ENCODE assay signal across 8 mouse cellular contexts in the genomic region with DNA sequence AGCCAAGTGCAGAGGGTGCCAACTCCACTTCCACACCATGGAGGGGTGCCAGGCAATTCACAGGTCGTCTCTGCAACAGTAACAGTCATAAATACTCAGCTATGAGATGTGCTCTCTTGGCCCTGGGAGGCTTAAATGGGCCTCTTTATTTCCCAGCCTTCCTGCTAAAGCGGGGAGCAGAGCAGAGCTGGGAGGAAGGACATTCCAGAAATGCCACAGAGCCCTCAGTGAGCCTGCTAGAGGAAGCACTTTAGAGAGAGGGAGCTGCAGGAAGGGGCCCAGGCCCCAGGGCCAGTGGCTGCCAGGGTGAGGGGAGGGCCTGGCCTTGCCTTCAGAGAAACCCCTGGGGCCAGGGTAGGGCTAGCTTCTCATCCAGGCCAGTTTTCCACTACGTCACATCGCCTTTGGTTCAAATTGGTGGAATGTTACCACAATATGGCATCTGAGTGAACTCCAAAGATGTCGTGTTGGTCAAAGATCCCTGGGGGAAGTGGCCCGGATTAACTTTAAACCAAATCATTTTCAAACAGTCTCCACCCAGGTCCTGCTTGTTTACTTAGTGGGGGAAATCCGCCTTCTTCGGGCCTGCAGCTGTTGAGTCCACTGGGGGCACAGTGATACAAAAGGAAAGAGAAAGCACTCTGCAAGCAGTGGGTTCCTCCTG. TPM values are rescaled to one million over a fixed set of nuclear protein-coding genes. Genes with fewer than 3 reads are reported as not detected.
DNase-seq lines count a peak whose midpoint lies in the region; ATAC-seq and TF ChIP-seq lines count a peak whose summit lies in the region.

No protein-coding gene starts in this region.

- no peak for TF ChIP-seq CTCF in C2C12 (IDR thresholded peaks at IDR 0.05; ENCODE audit: control insufficient read depth, insufficient read depth, insufficient read length)
- TF ChIP-seq CTCF in forebrain, postnatal 0 days (IDR thresholded peaks at IDR 0.05; ENCODE audit: low read depth): no peak

- TF ChIP-seq POLR2A in limb, embryonic 14.5 days (IDR thresholded peaks at IDR 0.05; ENCODE audit: borderline replicate concordance, extremely low read depth, insufficient read depth, insufficient read length): no peak
- TF ChIP-seq POLR2A in myocyte (IDR thresholded peaks at IDR 0.05; ENCODE audit: insufficient read length, low read depth): no peak

- H3K9ac ChIP-seq in forebrain, postnatal 0 days: no peak overlapping the region
- H3K9ac ChIP-seq in limb, embryonic 14.5 days (ENCODE audit: low read depth, low read length, severe bottlenecking): no peak overlapping the region

- no peak overlapping the region for H3K4me2 ChIP-seq in forebrain, postnatal 0 days (ENCODE audit: low read depth)
- 0 out of 2 replicates have a peak overlapping the region, but pooled peaks have one; percentile 26 for H3K4me2 ChIP-seq in limb, embryonic 14.5 days (replicated peaks; ENCODE audit: low read depth, low read length, severe bottlenecking)
- H3K4me2 ChIP-seq in myocyte (ENCODE audit: low read depth): peak overlapping the region; percentile 80

- H3K4me3 ChIP-seq in C2C12 (ENCODE audit: insufficient read depth, poor library complexity, severe bottlenecking) (no peak overlapping the region), myocyte (no peak overlapping the region)
- H3K4me3 ChIP-seq in forebrain, postnatal 0 days (ENCODE audit: low read depth, low read length): no peak overlapping the region
- no peak overlapping the region for H3K4me3 ChIP-seq in hindbrain, embryonic 10.5 days
- H3K4me3 ChIP-seq in limb, embryonic 14.5 days (replicated peaks; ENCODE audit: low read length): no peak overlapping the region

- no peaks in the 10 kb centered on the region for H3K4me1 ChIP-seq in forebrain, postnatal 0 days (ENCODE audit: insufficient read depth)
- peaks cover 31% of the 10 kb centered on the region for H3K4me1 ChIP-seq in hindbrain, embryonic 10.5 days (replicated peaks)
- H3K4me1 ChIP-seq in limb, embryonic 14.5 days (ENCODE audit: control insufficient read depth, insufficient read depth, low read length): peaks cover 42% of the 10 kb centered on the region

- ATAC-seq in forebrain, postnatal 0 days: peak; percentile 23
- ATAC-seq in limb, embryonic 14.5 days (ENCODE audit: low FRiP score, low read depth): peak; percentile 79
- no peak for ATAC-seq in frontal cortex, adult (ENCODE audit: low TSS enrichment)

- 56% methylated on average over 8 of the region's 8 CpGs for WGBS in forebrain, postnatal 0 days
- 46% methylated on average over 8 of the region's 8 CpGs for WGBS in hindbrain, embryonic 10.5 days
- WGBS in limb, embryonic 14.5 days: 24% methylated on average over 8 of the region's 8 CpGs

- H3ac ChIP-seq in C2C12 (ENCODE audit: control insufficient read depth, insufficient read length, low read depth) (no peak overlapping the region), myocyte (ENCODE audit: control insufficient read depth, insufficient read length) (no peak overlapping the region)

- DNase-seq in adrenal gland, postnatal 25 days: peak; percentile 50
- no peak for DNase-seq in forebrain, postnatal 0 days
- DNase-seq in hindbrain, embryonic 10.5 days (ENCODE audit: low spot score): peak; percentile 56
- DNase-seq in limb, embryonic 14.5 days (ENCODE audit: low spot score): peak; percentile 72
- no peak for DNase-seq in thymus, postnatal 10 days (ENCODE audit: low spot score in 2 of 2)

- H3K27ac ChIP-seq in forebrain, postnatal 0 days (ENCODE audit: low read depth, low read length): 0 out of 2 replicates have a peak overlapping the region, but pooled peaks have one; percentile 54
- H3K27ac ChIP-seq in hindbrain, embryonic 10.5 days: peak overlapping the region; percentile 80
- H3K27ac ChIP-seq in limb, embryonic 14.5 days (replicated peaks; ENCODE audit: low read depth, low read length): peak overlapping the region; percentile 89

- no peaks in the 10 kb centered on the region for H3K9me3 ChIP-seq in forebrain, postnatal 0 days (ENCODE audit: low read length)
- H3K9me3 ChIP-seq in hindbrain, embryonic 10.5 days: no peaks in the 10 kb centered on the region
- 0 out of 2 replicates have a peak, but pooled peaks cover 1% of the 10 kb centered on the region for H3K9me3 ChIP-seq in limb, embryonic 14.5 days (ENCODE audit: control insufficient read depth, low read length)

- no peaks in the 10 kb centered on the region for H3K36me3 ChIP-seq in C2C12 (ENCODE audit: control insufficient read depth, insufficient read depth)
- no peaks in the 10 kb centered on the region for H3K36me3 ChIP-seq in forebrain, postnatal 0 days (ENCODE audit: insufficient read depth)
- no peaks in the 10 kb centered on the region for H3K36me3 ChIP-seq in hindbrain, embryonic 10.5 days
- H3K36me3 ChIP-seq in limb, embryonic 14.5 days (ENCODE audit: control insufficient read depth, insufficient read depth, low read length): no peaks in the 10 kb centered on the region
- no peaks in the 10 kb centered on the region for H3K36me3 ChIP-seq in myocyte (ENCODE audit: control insufficient read depth, insufficient read depth)

- H3K27me3 ChIP-seq in C2C12 (ENCODE audit: control insufficient read depth, insufficient read depth, insufficient read length) (no peaks in the 10 kb centered on the region), myocyte (ENCODE audit: control insufficient read depth, insufficient read depth, insufficient read length) (no peaks in the 10 kb centered on the region)
- H3K27me3 ChIP-seq in forebrain, postnatal 0 days (ENCODE audit: insufficient read depth, low read length): no peaks in the 10 kb centered on the region
- no peaks in the 10 kb centered on the region for H3K27me3 ChIP-seq in hindbrain, embryonic 10.5 days (ENCODE audit: insufficient read depth, poor library complexity, severe bottlenecking)
- H3K27me3 ChIP-seq in limb, embryonic 14.5 days (ENCODE audit: control insufficient read depth, insufficient read depth, low read length): no peaks in the 10 kb centered on the region

- H3K79me3 ChIP-seq in C2C12 (ENCODE audit: low read depth): no peaks in the 10 kb centered on the region

- H3K79me2 ChIP-seq in C2C12 (ENCODE audit: control insufficient read depth, insufficient read depth) (no peaks in the 10 kb centered on the region), myocyte (ENCODE audit: control insufficient read depth, insufficient read depth) (no peaks in the 10 kb centered on the region)

TF ChIP-seq in C2C12, 6 proteins besides CTCF, POLR2A, EP300 and RAD21:
- TF ChIP-seq CEBPB (IDR thresholded peaks at IDR 0.05; ENCODE audit: low read depth) (peak; percentile 5), USF1 (IDR thresholded peaks at IDR 0.05; ENCODE audit: low read depth) (no peak), MYOD1 (IDR thresholded peaks at IDR 0.05; ENCODE audit: control insufficient read depth, insufficient read length, low read depth) (peak; percentile 71), MAX (IDR thresholded peaks at IDR 0.05) (peak; percentile 7)
TF ChIP-seq in C2C12: peak in this region for 3.

TF ChIP-seq in myocyte, 11 proteins besides CTCF, POLR2A, EP300 and RAD21:
- no peak for TF ChIP-seq USF1 (IDR thresholded peaks at IDR 0.05; ENCODE audit: low read depth)
- TF ChIP-seq TCF12 (IDR thresholded peaks at IDR 0.05; ENCODE audit: insufficient read depth, poor library complexity, severe bottlenecking): peak; percentile 18
- TF ChIP-seq MAX (IDR thresholded peaks at IDR 0.05; ENCODE audit: low read depth): no peak
- no peak for TF ChIP-seq REST (IDR thresholded peaks at IDR 0.05; ENCODE audit: insufficient read depth, insufficient read length)
- TF ChIP-seq MYOG (IDR thresholded peaks at IDR 0.05; ENCODE audit: control insufficient read depth in 1 of 3, insufficient read depth in 1 of 3, insufficient read length in 2 of 3, low read depth in 2 of 3): peak in 2 of 3 experiments; percentile 46 to 76
- TF ChIP-seq SRF (IDR thresholded peaks at IDR 0.05; ENCODE audit: control insufficient read depth, insufficient read length, low read depth): no peak
- TF ChIP-seq TCF3 (IDR thresholded peaks at IDR 0.05; ENCODE audit: insufficient read length, low read depth): no peak
- no peak for TF ChIP-seq POLR2AphosphoS2 (IDR thresholded peaks at IDR 0.05; ENCODE audit: insufficient read length, low read depth)
- TF ChIP-seq E2F4 (IDR thresholded peaks at IDR 0.05; ENCODE audit: insufficient read depth): no peak
- TF ChIP-seq CEBPB (IDR thresholded peaks at IDR 0.05; ENCODE audit: insufficient read depth, poor library complexity, severe bottlenecking): no peak
- TF ChIP-seq MYOD1 (IDR thresholded peaks at IDR 0.05; ENCODE audit: control insufficient read depth in 1 of 3, insufficient read length in 2 of 3, low read depth in 2 of 3): peak; percentile 25 to 72 (median 38)

RNA-seq across cellular contexts. Expression of gene Rock2, which starts 24.2 kb away (rescaled TPM):
- polyA plus RNA-seq in C2C12 (2012; fragmentation: generic; extraction: Trizol) (15.9 TPM), myocyte (2012; fragmentation: generic; extraction: Trizol) (14.4 TPM)
- 82.9 and 88.5 TPM in 2 replicates for total RNA-seq in adrenal gland, postnatal 25 days (2021)
- total RNA-seq in forebrain, postnatal 0 days (2014; rRNA removed): 33.5 and 43.1 TPM in 2 replicates
- polyA plus RNA-seq in forebrain, postnatal 0 days (2015; fragmentation: Nextera tagmentation; extraction: Ambion mirVana): 7.0 and 10.5 TPM in 2 replicates
- polyA plus RNA-seq in hindbrain, embryonic 10.5 days (2016; fragmentation: Nextera tagmentation; extraction: Ambion mirVana): 9.0 and 12.0 TPM in 2 replicates
- polyA plus RNA-seq in limb, embryonic 14.5 days (2012; rRNA removed): 14.8 and 18.3 TPM in 2 replicates
- polyA plus RNA-seq in limb, embryonic 14.5 days (2014; fragmentation: Nextera tagmentation; extraction: Ambion mirVana): 18.2 and 19.1 TPM in 2 replicates

RNA-seq across cellular contexts. Expression of gene E2f6, which starts 59.8 kb away (rescaled TPM):
- polyA plus RNA-seq in C2C12 (2012; fragmentation: generic; extraction: Trizol): 19.0 TPM
- total RNA-seq in adrenal gland, postnatal 25 days (2021): 39.1 and 46.5 TPM in 2 replicates
- 18.9 and 26.4 TPM in 2 replicates for total RNA-seq in forebrain, postnatal 0 days (2014; rRNA removed)
- 12.2 and 15.4 TPM in 2 replicates for polyA plus RNA-seq in forebrain, postnatal 0 days (2015; fragmentation: Nextera tagmentation; extraction: Ambion mirVana)
- polyA plus RNA-seq in hindbrain, embryonic 10.5 days (2016; fragmentation: Nextera tagmentation; extraction: Ambion mirVana): 65.4 TPM in 2 replicates
- 54.5 and 56.5 TPM in 2 replicates for polyA plus RNA-seq in limb, embryonic 14.5 days (2012; rRNA removed)
- 47.3 and 54.0 TPM in 2 replicates for polyA plus RNA-seq in limb, embryonic 14.5 days (2014; fragmentation: Nextera tagmentation; extraction: Ambion mirVana)
- 16.2 TPM for polyA plus RNA-seq in myocyte (2012; fragmentation: generic; extraction: Trizol)

Comparison
In these comparisons a context has a peak if more than half of its experiments do, and no peak if none do; other contexts are left out.
1. DNase-seq: peak in adrenal gland, postnatal 25 days (single experiment), hindbrain, embryonic 10.5 days (single experiment) and limb, embryonic 14.5 days (single experiment); none in forebrain, postnatal 0 days (single experiment) and thymus, postnatal 10 days (0 of 2).
2. Peak in every context shown above with its lines, with median percentiles within 50 percentile points of each other: H3K27ac ChIP-seq.